In the genomic region with DNA sequence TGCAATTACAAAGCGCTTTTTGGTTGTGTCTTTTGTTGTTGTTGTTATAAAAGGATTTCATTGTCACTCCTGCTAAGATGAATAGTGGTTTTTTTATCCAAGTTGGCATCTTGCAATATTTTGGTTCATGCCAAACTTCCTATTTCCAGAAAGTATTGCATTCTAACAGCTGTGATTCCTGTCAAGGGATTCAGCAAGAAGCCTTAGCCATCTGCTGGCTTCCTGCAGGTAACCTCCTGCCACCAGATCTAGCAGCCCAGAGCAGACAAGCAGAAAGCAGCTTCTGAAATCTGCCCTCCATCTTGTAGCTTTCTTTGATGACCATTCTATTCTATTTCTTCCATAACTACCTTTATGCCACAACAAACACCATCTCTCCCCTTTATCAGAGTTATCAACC, we compare ENCODE assay signal across 32 mouse cellular contexts.
DNase-seq lines count a peak whose midpoint lies in the region; ATAC-seq lines count a peak whose summit lies in the region.
"Had no signal": no experiment of that assay in that cellular context is flagged by ENCODE, and none has a peak within 500 bp of the region (broad histone marks: within the 10 kb centered on the region; RNA-seq: fewer than 3 reads in every experiment).

No protein-coding gene starts in this region.

- H3K4me1 ChIP-seq in neural tube, embryonic 15.5 days = no peaks in the 10 kb centered on the region
- H3K4me1 ChIP-seq: forebrain, embryonic 15.5 days; kidney, embryonic 15.5 days; limb, embryonic 13.5 days; lung, embryonic 15.5 days; midbrain, embryonic 10.5 days; neural tube, embryonic 12.5 days had no signal

- no peaks in the 10 kb centered on the region for H3K9me3 ChIP-seq in neural tube, embryonic 15.5 days (replicated peaks)
- H3K9me3 ChIP-seq: forebrain, embryonic 15.5 days; kidney, embryonic 15.5 days; limb, embryonic 13.5 days; lung, embryonic 15.5 days; midbrain, embryonic 10.5 days; neural tube, embryonic 12.5 days had no signal

- ATAC-seq in neural tube, embryonic 15.5 days (ENCODE audit: low FRiP score) = no peak
- ATAC-seq: forebrain, embryonic 15.5 days; inflammation-experienced regulatory T-cells, adult 6 months; midbrain, embryonic 16.5 days had no signal

- no peak overlapping the region for H3K4me3 ChIP-seq in neural tube, embryonic 15.5 days (replicated peaks)
- H3K4me3 ChIP-seq: forebrain, embryonic 15.5 days; gastrocnemius, adult 2 months; kidney, embryonic 15.5 days; layer of hippocampus, adult 2 months; limb, embryonic 13.5 days; lung, embryonic 15.5 days; midbrain, embryonic 10.5 days; myocyte; neural tube, embryonic 12.5 days had no signal

- peak; percentile 1 for DNase-seq in adipocyte (ENCODE audit: low spot score)
- peak; percentile 94 for DNase-seq in brain, adult 2 months (ENCODE audit: low read depth, low spot score)
- peak; percentile 56 to 69 for DNase-seq in cerebellum, adult 18-20 months
- DNase-seq in cerebellum, postnatal 10 days = peak; percentile 59 to 67
- DNase-seq in layer of hippocampus, adult 9-10 months (ENCODE audit: low spot score) = no peak
- DNase-seq in thymus, postnatal 14 days = no peak
- DNase-seq: adrenal gland, adult 8-10 months; B cell, adult 2 months; gastrocnemius, adult 2 months; gastrocnemius, postnatal 36 days; heart, adult 18-20 months; heart, postnatal 36 days; kidney, adult 11 months; kidney, postnatal 36 days; right cerebral cortex, postnatal 4 days; thymus, adult 18-20 months; thymus, postnatal 36 days had no signal

- no peak overlapping the region for H3K27ac ChIP-seq in neural tube, embryonic 15.5 days (replicated peaks)
- H3K27ac ChIP-seq: forebrain, embryonic 15.5 days; gastrocnemius, adult 2 months; hindbrain, embryonic 14.5 days; kidney, embryonic 15.5 days; layer of hippocampus, adult 2 months; limb, embryonic 13.5 days; lung, embryonic 15.5 days; midbrain, embryonic 10.5 days; neural tube, embryonic 12.5 days; stomach, postnatal 0 days had no signal

- no peaks in the 10 kb centered on the region for H3K27me3 ChIP-seq in neural tube, embryonic 15.5 days (replicated peaks)
- H3K27me3 ChIP-seq: forebrain, embryonic 15.5 days; limb, embryonic 13.5 days; lung, embryonic 15.5 days; neural tube, embryonic 12.5 days had no signal

- WGBS in neural tube, embryonic 15.5 days = 79% methylated on average over 1 of the region's 1 CpGs

- no peak overlapping the region for H3K4me2 ChIP-seq in neural tube, embryonic 15.5 days
- H3K4me2 ChIP-seq: forebrain, embryonic 15.5 days; heart, embryonic 11.5 days; hindbrain, embryonic 14.5 days; kidney, embryonic 15.5 days; limb, embryonic 13.5 days; liver, embryonic 11.5 days; lung, embryonic 15.5 days; neural tube, embryonic 12.5 days had no signal

- no peak overlapping the region for H3K9ac ChIP-seq in neural tube, embryonic 15.5 days (replicated peaks)
- H3K9ac ChIP-seq: forebrain, embryonic 15.5 days; hindbrain, embryonic 14.5 days; kidney, embryonic 15.5 days; limb, embryonic 13.5 days; lung, embryonic 15.5 days; neural tube, embryonic 12.5 days had no signal

- no peaks in the 10 kb centered on the region for H3K36me3 ChIP-seq in neural tube, embryonic 15.5 days
- H3K36me3 ChIP-seq: forebrain, embryonic 15.5 days; kidney, embryonic 15.5 days; limb, embryonic 13.5 days; lung, embryonic 15.5 days; midbrain, embryonic 10.5 days; neural tube, embryonic 12.5 days had no signal

Comparison
In these comparisons a context has a peak if more than half of its experiments do, and no peak if none do; other contexts are left out.
1. DNase-seq: peak in adipocyte (single experiment), brain, adult 2 months (single experiment), cerebellum, adult 18-20 months (2 of 2) and cerebellum, postnatal 10 days (2 of 2); none in layer of hippocampus, adult 9-10 months (single experiment) and thymus, postnatal 14 days (single experiment).